Mouse (Mus musculus) CH12.LX (cell line): ENCODE data around the gene Shld2. TPM values are rescaled to one million over a fixed set of nuclear protein-coding genes. Genes with fewer than 3 reads are reported as not detected.

Source experiments
- DNase-seq: peaks from one replicate; pipeline ENCODE4 v3.0.0-alpha.2; 2013; ENCODE audit errors: extremely low read depth
- H3K27ac ChIP-seq: 2 replicates; pipeline ENCODE4 v1.5.1; 2012; ENCODE audit warnings: low read depth, mild to moderate bottlenecking, control low read depth, moderate library complexity; ENCODE audit not compliant: insufficient read depth
- H3K27me3 ChIP-seq: replicated peaks from 2 replicates; pipeline ENCODE3; 2012; ENCODE audit warnings: inconsistent platforms
- H3K36me3 ChIP-seq, 2 experiments: replicated peaks in 1 of 2; 2 replicates each; pipeline versions ENCODE3 to v1.6.1; 2012; ENCODE audit warnings: inconsistent platforms in 1 of 2, low read length in 1 of 2, mild to moderate bottlenecking in 1 of 2, mixed read lengths in 1 of 2, moderate library complexity in 1 of 2; ENCODE audit not compliant: control insufficient read depth in 1 of 2, insufficient read depth in 1 of 2
- H3K4me1 ChIP-seq, 2 experiments: 2 replicates each; pipeline ENCODE4 v1.6.1; 2012; ENCODE audit warnings: inconsistent platforms in 1 of 2, moderate library complexity in 1 of 2; ENCODE audit not compliant: insufficient read depth in 2 of 2, control insufficient read depth in 1 of 2
- H3K4me2 ChIP-seq: 2 replicates; pipeline ENCODE4 v1.6.1; 2012; ENCODE audit warnings: low read depth, mild to moderate bottlenecking, control low read depth; ENCODE audit not compliant: poor library complexity, insufficient read depth, severe bottlenecking
- H3K4me3 ChIP-seq, 3 experiments: fragments of 150-350 bp in 1 of 3; sonication (generic) in 1 of 3; replicated peaks in 1 of 3; 2 replicates each; pipeline versions ENCODE3 to v1.5.1; 2011 to 2012; ENCODE audit warnings: low read depth in 2 of 3, low read length in 2 of 3, mild to moderate bottlenecking in 2 of 3, moderate library complexity in 2 of 3, control low read depth in 1 of 3, improper control_type of control experiment in 1 of 3, inconsistent platforms in 1 of 3, mixed read lengths in 1 of 3; ENCODE audit not compliant: poor library complexity in 1 of 3
- H3K79me2 ChIP-seq: replicated peaks from 2 replicates; pipeline ENCODE4 v1.6.1; 2012; ENCODE audit warnings: mild to moderate bottlenecking, moderate library complexity; ENCODE audit not compliant: control insufficient read depth, poor library complexity, insufficient read depth, severe bottlenecking; ENCODE audit errors: extremely low read depth
- H3K9ac ChIP-seq: 2 replicates; pipeline ENCODE4 v1.6.1; 2012; ENCODE audit warnings: low read depth, mild to moderate bottlenecking, control low read depth, moderate library complexity; ENCODE audit not compliant: insufficient read depth
- H3K9me3 ChIP-seq: replicated peaks from 2 replicates; pipeline ENCODE3; 2012; ENCODE audit warnings: low read length, inconsistent platforms, mixed read lengths
- BHLHE40 ChIP-seq: IDR thresholded peaks from 2 replicates; pipeline ENCODE4 v1.6.1; 2011; ENCODE audit warnings: mild to moderate bottlenecking, low read depth, low read length, improper control_type of control experiment
- CHD1 ChIP-seq: IDR thresholded peaks from 2 replicates; pipeline ENCODE4 v1.6.1; 2012; ENCODE audit warnings: low read depth, low read length, improper control_type of control experiment, inconsistent platforms
- CTCF ChIP-seq, 2 experiments: IDR thresholded peaks in 1 of 2; conservative IDR thresholded peaks in 1 of 2; 2 replicates each; pipeline ENCODE4 v1.5.1; 2011 to 2012; ENCODE audit warnings: low read depth in 2 of 2, low read length in 2 of 2, improper control_type of control experiment in 1 of 2, inconsistent platforms in 1 of 2, mild to moderate bottlenecking in 1 of 2, moderate library complexity in 1 of 2
- E2F4 ChIP-seq: IDR thresholded peaks from 2 replicates; pipeline ENCODE4 v1.6.1; 2011; ENCODE audit warnings: low read depth, low read length, improper control_type of control experiment; ENCODE audit not compliant: insufficient replicate concordance
- ELF1 ChIP-seq: IDR thresholded peaks from 2 replicates; pipeline ENCODE4 v1.6.1; 2014; ENCODE audit warnings: low read depth, mild to moderate bottlenecking, inconsistent platforms, low read length, improper control_type of control experiment
- ETS1 ChIP-seq: conservative IDR thresholded peaks from 2 replicates; pipeline ENCODE4 v1.6.1; 2012; ENCODE audit warnings: low read depth, mild to moderate bottlenecking, inconsistent platforms, low read length, improper control_type of control experiment, moderate library complexity
- HCFC1 ChIP-seq: IDR thresholded peaks from 2 replicates; pipeline ENCODE4 v1.6.1; 2012; ENCODE audit warnings: low read depth, mild to moderate bottlenecking, inconsistent platforms, low read length, improper control_type of control experiment
- IRF4 ChIP-seq: IDR thresholded peaks from 2 replicates; pipeline ENCODE4 v1.6.1; 2014; ENCODE audit warnings: low read depth, mild to moderate bottlenecking, inconsistent platforms, low read length, improper control_type of control experiment
- JUN ChIP-seq: IDR thresholded peaks from 2 replicates; pipeline ENCODE4 v1.6.1; 2011; ENCODE audit warnings: low read depth, mild to moderate bottlenecking, low read length, improper control_type of control experiment, moderate library complexity; ENCODE audit not compliant: insufficient read depth
- MAX ChIP-seq: IDR thresholded peaks from 2 replicates; pipeline ENCODE4 v1.6.1; 2011; ENCODE audit warnings: low read length, improper control_type of control experiment
- MEF2A ChIP-seq: IDR thresholded peaks from 2 replicates; pipeline ENCODE4 v1.6.1; 2014; ENCODE audit warnings: low read depth, mild to moderate bottlenecking, inconsistent platforms, low read length, improper control_type of control experiment, borderline replicate concordance
- NRF1 ChIP-seq: IDR thresholded peaks from 2 replicates; pipeline ENCODE4 v1.6.1; 2014; ENCODE audit warnings: low read depth, mild to moderate bottlenecking, inconsistent platforms, low read length, improper control_type of control experiment, moderate library complexity
- PAX5 ChIP-seq: IDR thresholded peaks from 2 replicates; pipeline ENCODE4 v1.6.1; 2012; ENCODE audit warnings: low read length, inconsistent platforms, mixed read lengths
- POLR2AphosphoS2 ChIP-seq: IDR thresholded peaks from 2 replicates; pipeline ENCODE4 v1.6.1; 2011; ENCODE audit warnings: low read depth, low read length, improper control_type of control experiment
- RAD21 ChIP-seq: IDR thresholded peaks from 2 replicates; pipeline ENCODE4 v1.6.1; 2011; ENCODE audit warnings: low read depth, mild to moderate bottlenecking, low read length, improper control_type of control experiment, moderate library complexity
- SMC3 ChIP-seq: IDR thresholded peaks from 2 replicates; pipeline ENCODE4 v1.6.1; 2011; ENCODE audit warnings: low read depth, low read length, improper control_type of control experiment
- TBP ChIP-seq: conservative IDR thresholded peaks from 2 replicates; pipeline ENCODE4 v1.6.1; 2011; ENCODE audit warnings: low read depth, low read length, improper control_type of control experiment
- TCF12 ChIP-seq: IDR thresholded peaks from 2 replicates; pipeline ENCODE4 v1.6.1; 2014; ENCODE audit warnings: low read depth, mild to moderate bottlenecking, inconsistent platforms, low read length, improper control_type of control experiment
- UBTF ChIP-seq: IDR thresholded peaks from 2 replicates; pipeline ENCODE4 v1.6.1; 2012; ENCODE audit warnings: low read depth, mild to moderate bottlenecking, inconsistent platforms, low read length, improper control_type of control experiment, moderate library complexity
- USF2 ChIP-seq: conservative IDR thresholded peaks from 2 replicates; pipeline ENCODE4 v1.6.1; 2011; ENCODE audit warnings: low read depth, low read length, improper control_type of control experiment
- ZMIZ1 ChIP-seq: IDR thresholded peaks from 2 replicates; pipeline ENCODE4 v1.6.1; 2012; ENCODE audit warnings: low read depth, mild to moderate bottlenecking, inconsistent platforms, low read length, improper control_type of control experiment
- ZNF384 ChIP-seq: IDR thresholded peaks from 2 replicates; pipeline ENCODE4 v1.6.1; 2012; ENCODE audit warnings: low read depth, low read length, improper control_type of control experiment, inconsistent platforms
- dilution Hi-C: fragments of 300-500 bp; cut with MboI; formaldehyde crosslinking; loops from 2 replicates; pipeline ENCODE4 v1.14.3; 2020; ENCODE audit warnings: low sequenced_read_pairs; ENCODE audit not compliant: extremely low pct_unique_long_range_greater_than_20kb, extremely low pct_ligation_motif_present
- in situ Hi-C: fragments of 300-500 bp; cut with MboI; formaldehyde crosslinking; loops from 3 replicates; pipeline ENCODE4 v1.14.3; 2019; ENCODE audit warnings: low sequenced_read_pairs, low pct_ligation_motif_present, low pct_unique_long_range_greater_than_20kb, mixed read lengths
- polyA plus RNA-seq: library from polyadenylated mRNA; unstranded; fragments of >175 nt; gene quantifications from 2 replicates; pipeline ENCODE4 v1.2.1, GENCODE M21; 2012; ENCODE audit warnings: low read depth; ENCODE audit not compliant: insufficient read length
- total RNA-seq, 2 experiments: library from RNA; depleted of rRNA; stranded (reverse); fragments of 300-350 nt in 1 of 2; fragments of >200 nt in 1 of 2; gene quantifications; 2 replicates each; pipeline ENCODE4 v1.2.3; 2012 to 2014

Shld2 gene
- total and polyA plus RNA-seq, 3 experiments: 12.0 to 21.8 (median 13.9) TPM

GRCm38 (mm10) chr14:34331886-34332285 is 21.6 kb upstream of the Shld2 start:
- dilution Hi-C loops: no loop called here

GRCm38 (mm10) chr14:34330657-34331158 is 20.4 kb upstream of the Shld2 start:
- H3K4me2 ChIP-seq: no peak overlapping the region
- dilution Hi-C loops: no loop called here
- no peaks in the 10 kb centered on the region for H3K9me3 ChIP-seq
- no peak overlapping the region for H3K4me3 ChIP-seq
- no peak overlapping the region for H3K27ac ChIP-seq
- H3K79me2 ChIP-seq: no peaks in the 10 kb centered on the region
- in situ Hi-C loops: no loop called here
- TF ChIP-seq ETS1 (no peak), USF2 (no peak), SMC3 (no peak), MEF2A (no peak), BHLHE40 (no peak), UBTF (no peak), HCFC1 (no peak), E2F4 (no peak), JUN (no peak), PAX5 (no peak), CHD1 (no peak), TCF12 (no peak), RAD21 (no peak), ZMIZ1 (no peak), NRF1 (no peak)
- TF ChIP-seq, all 38 proteins: peak for 0
- peaks cover 49 to 90% of the 10 kb centered on the region in 2 experiments for H3K36me3 ChIP-seq
- H3K9ac ChIP-seq: no peak overlapping the region
- DNase-seq: no peak
- H3K4me1 ChIP-seq: peaks cover 0 to 12% of the 10 kb centered on the region in 2 experiments; a peak in 1 of 4 replicates
- H3K27me3 ChIP-seq: no peaks in the 10 kb centered on the region

More at GRCm38 (mm10) chr14:34331886-34332285, 21.6 kb upstream of the Shld2 start:
- Histone ChIP-seq H3K27me3 (no peaks in the 10 kb centered on the region), H3K4me1 (peaks cover 0 to 3% of the 10 kb centered on the region in 2 experiments; a peak in 1 of 4 replicates), H3K9me3 (no peaks in the 10 kb centered on the region), H3K4me2 (no peak overlapping the region), H3K27ac (no peak overlapping the region), H3K79me2 (no peaks in the 10 kb centered on the region), H3K4me3 (no peak overlapping the region), H3K9ac (no peak overlapping the region), H3K36me3 (peaks cover 55 to 90% of the 10 kb centered on the region in 2 experiments)
- in situ Hi-C loops: no loop called here
- no peak for DNase-seq
- TF ChIP-seq PAX5: no peak
- no peak for TF ChIP-seq ZNF384
- no peak for TF ChIP-seq ZMIZ1
- TF ChIP-seq USF2: no peak
- no peak for TF ChIP-seq MEF2A
- TF ChIP-seq POLR2AphosphoS2: no peak
- TF ChIP-seq MAX: no peak
- TF ChIP-seq ELF1: no peak
- TF ChIP-seq IRF4: no peak
- no peak for TF ChIP-seq UBTF
- no peak for TF ChIP-seq CTCF (conservative IDR thresholded peaks at IDR 0.05 in 1 of 2, IDR thresholded peaks at IDR 0.05 in 1 of 2; ENCODE audit: low read depth in 2 of 2, low read length in 2 of 2)
- TF ChIP-seq TBP: no peak
